Mouse (Mus musculus) forebrain, embryonic 16.5 days (tissue): Measurements from ENCODE around the gene Guca1b. TPM values are rescaled to one million over a fixed set of nuclear protein-coding genes. Genes with fewer than 3 reads are reported as not detected.

Experiments used
- ATAC-seq: fragments of 200-750 bp; cut with Nextera tagmentation; 2 replicates; pipeline ENCODE4 v1.8.0; 2017; ENCODE audit warnings: mild to moderate bottlenecking, moderate library complexity
- H3K27ac ChIP-seq: fragments of 300-500 bp; sonication (generic); 2 replicates; pipeline ENCODE4 v1.5.1; 2014; ENCODE audit warnings: low read length, control low read depth
- H3K27me3 ChIP-seq: fragments of 300-500 bp; sonication (generic); replicated peaks from 2 replicates; pipeline ENCODE4 v1.6.1; 2014; ENCODE audit warnings: low read length; ENCODE audit not compliant: control insufficient read depth, insufficient read depth
- H3K36me3 ChIP-seq: fragments of 300-500 bp; sonication (generic); 2 replicates; pipeline ENCODE4 v1.6.1; 2014; ENCODE audit not compliant: control insufficient read depth, insufficient read depth
- H3K4me1 ChIP-seq: fragments of 300-500 bp; sonication (generic); replicated peaks from 2 replicates; pipeline ENCODE4 v1.6.1; 2014; ENCODE audit warnings: low read length; ENCODE audit not compliant: control insufficient read depth, insufficient read depth
- H3K4me2 ChIP-seq: fragments of 300-500 bp; sonication (generic); 2 replicates; pipeline ENCODE4 v1.6.1; 2014; ENCODE audit warnings: mild to moderate bottlenecking, low read length, control low read depth
- H3K4me3 ChIP-seq: fragments of 300-500 bp; sonication (generic); replicated peaks from 2 replicates; pipeline ENCODE4 v1.5.1; 2014; ENCODE audit warnings: mild to moderate bottlenecking, low read length, control low read depth
- H3K9ac ChIP-seq: fragments of 300-500 bp; sonication (generic); replicated peaks from 2 replicates; pipeline ENCODE4 v1.6.1; 2014; ENCODE audit warnings: low read depth, low read length, control low read depth
- H3K9me3 ChIP-seq: fragments of 300-500 bp; sonication (generic); 2 replicates; pipeline ENCODE4 v1.6.1; 2016; ENCODE audit warnings: low read length; ENCODE audit not compliant: control insufficient read depth
- WGBS: fragments of 180-500 bp; shearing (Covaris S2); extraction: QIAGEN DNeasy Blood & Tissue Kit; methylation state at CpG from one replicate; pipeline ENCODE4 v1.1.7; 2014; 5-methylcytosine and 5-hydroxymethylcytosine counted together
- polyA plus RNA-seq: library from polyadenylated mRNA; unstranded; fragments of >200 nt; fragmentation: Nextera tagmentation; extraction: Ambion mirVana; gene quantifications from 2 replicates; pipeline ENCODE4 v1.2.1, GENCODE M21; 2015

Gene Guca1b
- polyA plus RNA-seq, 1 experiment from 2014 or later: 0.37 TPM

- no peak overlapping the region for H3K4me2 ChIP-seq
- H3K36me3 ChIP-seq: no peaks in the 10 kb centered on the region
- peaks cover 19% of the 10 kb centered on the region for H3K27me3 ChIP-seq
- WGBS: 83% methylated on average over 3 of the region's 3 CpGs
- H3K27ac ChIP-seq: no peak overlapping the region
- ATAC-seq: no peak
- H3K9me3 ChIP-seq: no peaks in the 10 kb centered on the region
- H3K4me1 ChIP-seq: peaks cover 5% of the 10 kb centered on the region; the same call in 1 of the 2 replicates
- no peak overlapping the region for H3K9ac ChIP-seq
- H3K4me3 ChIP-seq: no peak overlapping the region
These were observed 57.1 kb downstream of the Guca1b start for GRCm38 (mm10) chr17:47442271-47442670.

Other genes with a start within 250 kb of the Guca1b start
- gene Mrps10, start 16.5 kb upstream of the Guca1b start, polyA plus RNA-seq: 72.2 and 74.1 TPM in 2 replicates
- gene Guca1a, start 15.2 kb downstream of the Guca1b start, polyA plus RNA-seq: 0.67 TPM in 1 of 2 replicates, not detected in the other
- 0.19 and 0.22 TPM in 2 replicates for gene AI661453, start 51.2 kb downstream of the Guca1b start, polyA plus RNA-seq
- 0.55 and 0.86 TPM in 2 replicates for gene 1700001C19Rik, start 52.0 kb downstream of the Guca1b start, polyA plus RNA-seq
- gene Taf8, start 116.9 kb downstream of the Guca1b start, polyA plus RNA-seq: 24.9 and 25.7 TPM in 2 replicates
- 58.5 and 66.0 TPM in 2 replicates for gene Ccnd3, start 119.7 kb downstream of the Guca1b start, polyA plus RNA-seq
- gene Bysl, start 226.1 kb downstream of the Guca1b start, polyA plus RNA-seq: 32.9 and 36.1 TPM in 2 replicates
- gene Med20, start 226.2 kb downstream of the Guca1b start, polyA plus RNA-seq: 51.6 and 51.8 TPM in 2 replicates
- 2.3 and 2.9 TPM in 2 replicates for gene Gm20517, start 226.2 kb downstream of the Guca1b start, polyA plus RNA-seq
- 8.6 and 9.1 TPM in 2 replicates for gene Usp49, start 245.3 kb downstream of the Guca1b start, polyA plus RNA-seq